In genomic region chr6:24166772-24167171, GRCm38 (mm10) we compare ENCODE assay signal across 13 mouse cellular contexts. TPM values are rescaled to one million over a fixed set of nuclear protein-coding genes. Genes with fewer than 3 reads are reported as not detected.
A peak's percentile ranks its signal among the peaks of the same experiment; 100 is the strongest.
DNase-seq lines count a peak whose midpoint lies in the region; ATAC-seq and TF ChIP-seq lines count a peak whose summit lies in the region.
"Had no signal": no experiment of that assay in that cellular context is flagged by ENCODE, and none has a peak within 500 bp of the region (broad histone marks: within the 10 kb centered on the region; RNA-seq: fewer than 3 reads in every experiment).

No protein-coding gene starts in this region.

- H3K4me1 ChIP-seq in lung, embryonic 14.5 days (ENCODE audit: insufficient read depth): no peaks in the 10 kb centered on the region
- H3K4me1 ChIP-seq: heart, embryonic 10.5 days; neural tube, embryonic 12.5 days had no signal

- no peak overlapping the region for H3K27ac ChIP-seq in lung, embryonic 14.5 days (ENCODE audit: low read depth)
- H3K27ac ChIP-seq: heart, embryonic 10.5 days; neural tube, embryonic 12.5 days had no signal

- peak; percentile 3 for DNase-seq in lung, embryonic 14.5 days
- no peak for DNase-seq in lung, postnatal 36 days
- peak; percentile 94 for DNase-seq in brain, adult 2 months (ENCODE audit: low read depth, low spot score)
- DNase-seq in cerebellum, postnatal 25 days: peak; percentile 29 to 43
- DNase-seq in layer of hippocampus, adult 11-12 months (ENCODE audit: low spot score): no peak
- DNase-seq in heart, adult 9 months (ENCODE audit: low spot score in 2 of 2): no peak
- DNase-seq: liver; lung, postnatal 4 days had no signal

- H3K4me3 ChIP-seq in lung, embryonic 14.5 days (ENCODE audit: low read depth, low read length): no peak overlapping the region
- H3K4me3 ChIP-seq: heart, embryonic 10.5 days; neural tube, embryonic 12.5 days had no signal

- no peaks in the 10 kb centered on the region for H3K36me3 ChIP-seq in lung, embryonic 14.5 days (ENCODE audit: insufficient read depth)
- H3K36me3 ChIP-seq: G1E; heart, embryonic 10.5 days; neural tube, embryonic 12.5 days had no signal

- H3K4me2 ChIP-seq in lung, embryonic 14.5 days: no peak overlapping the region
- H3K4me2 ChIP-seq: neural tube, embryonic 12.5 days had no signal

- H3K9me3 ChIP-seq in lung, embryonic 14.5 days (ENCODE audit: low read depth, low read length): no peaks in the 10 kb centered on the region
- H3K9me3 ChIP-seq: G1E; heart, embryonic 10.5 days; neural tube, embryonic 12.5 days had no signal

- TF ChIP-seq CTCF in lung, embryonic 14.5 days (IDR thresholded peaks at IDR 0.05; ENCODE audit: low read depth): no peak

- whole genome bisulfite sequencing in lung, embryonic 14.5 days: 65% methylated on average over 6 of the region's 6 CpGs

- no peak overlapping the region for H3K9ac ChIP-seq in lung, embryonic 14.5 days
- H3K9ac ChIP-seq: neural tube, embryonic 12.5 days had no signal

- H3K27me3 ChIP-seq in lung, embryonic 14.5 days (ENCODE audit: insufficient read depth, low read length): no peaks in the 10 kb centered on the region
- H3K27me3 ChIP-seq: neural tube, embryonic 12.5 days had no signal

- ATAC-seq in lung, embryonic 14.5 days (ENCODE audit: insufficient read depth): no peak
- peak; percentile 99 for ATAC-seq in megakaryocyte progenitor cell, adult 5-6 weeks (replicated peaks; ENCODE audit: poor library complexity)
- ATAC-seq: midbrain, embryonic 16.5 days had no signal

RNA-seq across cellular contexts. Expression of gene Slc13a1, which starts 1.1 kb away (rescaled TPM):
- polyA plus RNA-seq in lung, embryonic 14.5 days (2014; fragmentation: Nextera tagmentation; extraction: Ambion mirVana): not detected in 2 replicates
- total RNA-seq in megakaryocyte progenitor cell, adult 5-6 weeks (2015): not detected in 2 replicates
- total RNA-seq in megakaryocyte progenitor cell, adult 5-6 weeks (2017): not detected in 2 replicates
- polyA plus RNA-seq: G1E; heart, embryonic 10.5 days had no signal

Comparison
In these comparisons a context has a peak if more than half of its experiments do, and no peak if none do; other contexts are left out.
1. DNase-seq: peak in lung, embryonic 14.5 days (single experiment), brain, adult 2 months (single experiment) and cerebellum, postnatal 25 days (2 of 2); none in lung, postnatal 36 days (single experiment), layer of hippocampus, adult 11-12 months (single experiment) and heart, adult 9 months (0 of 2).